In the genomic region with DNA sequence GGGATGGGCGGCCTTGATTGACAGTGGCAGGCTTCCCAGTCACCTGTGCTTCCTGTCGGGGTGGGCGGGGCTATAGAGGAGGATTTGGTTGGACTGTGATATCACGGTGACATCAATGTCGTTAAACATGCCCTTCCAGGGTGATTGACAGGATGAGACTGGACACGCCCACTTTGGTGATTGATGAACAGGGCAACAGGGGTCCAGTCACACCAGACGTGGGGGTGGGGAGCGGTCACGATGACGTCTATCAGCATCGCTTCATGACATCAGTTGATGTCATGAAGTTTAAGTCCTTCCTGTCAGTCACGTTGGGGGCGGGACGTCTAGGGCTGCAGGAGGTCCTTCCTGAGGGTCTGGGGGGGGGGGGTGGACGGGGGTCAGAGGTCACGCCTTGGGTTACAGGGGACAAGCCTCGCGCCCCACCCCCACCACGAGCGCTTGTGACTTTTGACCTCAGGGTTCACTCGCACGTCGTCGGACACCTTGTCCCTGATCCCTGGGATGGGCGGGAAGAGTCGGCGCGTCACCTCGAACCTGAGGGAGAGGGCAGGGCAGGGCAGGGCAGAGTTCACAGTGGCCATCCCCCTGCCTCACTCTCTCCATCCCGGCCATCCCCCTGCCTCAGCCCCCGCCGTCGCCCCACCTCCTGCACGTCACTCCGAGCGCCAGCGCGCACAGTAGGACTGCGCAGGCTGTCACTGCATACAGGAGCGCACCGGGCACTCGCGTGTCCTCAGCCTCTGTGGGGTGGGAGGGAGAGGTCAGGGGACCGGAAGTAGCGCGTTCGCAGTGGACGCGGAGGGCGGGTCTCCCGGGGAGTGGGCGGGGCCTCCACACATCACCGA, we compare ENCODE assay signal across 9 mouse cellular contexts. TPM values are rescaled to one million over a fixed set of nuclear protein-coding genes. Genes with fewer than 3 reads are reported as not detected.
DNase-seq lines count a peak whose midpoint lies in the region; ATAC-seq and TF ChIP-seq lines count a peak whose summit lies in the region.
"Had no signal": no experiment of that assay in that cellular context is flagged by ENCODE, and none has a peak within 500 bp of the region (broad histone marks: within the 10 kb centered on the region; RNA-seq: fewer than 3 reads in every experiment).

No protein-coding gene starts in this region.

- H3K4me1 ChIP-seq in lung, embryonic 16.5 days (replicated peaks; ENCODE audit: control insufficient read depth, insufficient read depth, low read length): no peaks in the 10 kb centered on the region
- no peaks in the 10 kb centered on the region for H3K4me1 ChIP-seq in embryonic fibroblast, embryonic 13.5 days (ENCODE audit: control insufficient read depth, insufficient read depth, low read length)
- H3K4me1 ChIP-seq in kidney, embryonic 14.5 days (ENCODE audit: control insufficient read depth, insufficient read depth, low read length): no peaks in the 10 kb centered on the region
- peaks cover 17% of the 10 kb centered on the region; the same call in 1 of the 2 replicates for H3K4me1 ChIP-seq in liver, postnatal 0 days (ENCODE audit: insufficient read depth)
- peaks cover 15% of the 10 kb centered on the region for H3K4me1 ChIP-seq in testis, adult 2 months (ENCODE audit: control insufficient read depth, insufficient read depth, low read length)

- TF ChIP-seq POLR2A in embryonic fibroblast, embryonic 13.5 days (IDR thresholded peaks at IDR 0.05; ENCODE audit: low read depth, low read length): 0 out of 2 replicates have a peak, but pooled peaks have one; percentile 12
- peak; percentile 51 for TF ChIP-seq POLR2A in testis, adult 2 months (IDR thresholded peaks at IDR 0.05; ENCODE audit: control insufficient read depth, low read depth, low read length)

- H3K9me3 ChIP-seq in lung, embryonic 16.5 days (ENCODE audit: control insufficient read depth, low read length): peaks cover 7% of the 10 kb centered on the region
- no peaks in the 10 kb centered on the region for H3K9me3 ChIP-seq in kidney, embryonic 14.5 days (ENCODE audit: control insufficient read depth, low read length)
- H3K9me3 ChIP-seq in liver, postnatal 0 days (ENCODE audit: low read length): peaks cover 8% of the 10 kb centered on the region; the same call in 1 of the 2 replicates

- no peaks in the 10 kb centered on the region for H3K36me3 ChIP-seq in lung, embryonic 16.5 days (ENCODE audit: control insufficient read depth, insufficient read depth, low read length)
- H3K36me3 ChIP-seq in kidney, embryonic 14.5 days (ENCODE audit: control insufficient read depth, insufficient read depth, low read length): no peaks in the 10 kb centered on the region
- no peaks in the 10 kb centered on the region for H3K36me3 ChIP-seq in liver, postnatal 0 days (replicated peaks; ENCODE audit: insufficient read depth, low read length)
- no peaks in the 10 kb centered on the region for H3K36me3 ChIP-seq in testis, adult 2 months (ENCODE audit: control insufficient read depth, insufficient read depth, low read length)

- WGBS in lung, embryonic 16.5 days: 35% methylated on average over 49 of the region's 53 CpGs
- WGBS in kidney, embryonic 14.5 days: 32% methylated on average over 51 of the region's 53 CpGs
- 48% methylated on average over 43 of the region's 53 CpGs for WGBS in liver, postnatal 0 days (ENCODE audit: insufficient replicate concordance)

- H3K4me3 ChIP-seq in lung, embryonic 16.5 days (ENCODE audit: low read length): peak overlapping the region; percentile 63
- no peak overlapping the region for H3K4me3 ChIP-seq in embryonic fibroblast, embryonic 13.5 days (ENCODE audit: insufficient read depth, low read length)
- peak overlapping the region; percentile 61 for H3K4me3 ChIP-seq in kidney, embryonic 14.5 days (ENCODE audit: low read length)
- peak overlapping the region; percentile 46; the same call in 1 of the 2 replicates for H3K4me3 ChIP-seq in liver, postnatal 0 days (ENCODE audit: low read depth, low read length)
- H3K4me3 ChIP-seq in testis, adult 2 months (ENCODE audit: control insufficient read depth, low read depth, low read length): peak overlapping the region; percentile 73

- TF ChIP-seq CTCF in embryonic fibroblast, embryonic 13.5 days (IDR thresholded peaks at IDR 0.05; ENCODE audit: borderline replicate concordance, insufficient read depth, low read length): no peak
- no peak for TF ChIP-seq CTCF in liver, postnatal 0 days (IDR thresholded peaks at IDR 0.05; ENCODE audit: low read depth)
- TF ChIP-seq CTCF in testis, adult 2 months (IDR thresholded peaks at IDR 0.05; ENCODE audit: control insufficient read depth, insufficient read depth, insufficient replicate concordance, low read depth, low read length): no peak

- TF ChIP-seq EP300 in liver, postnatal 0 days (IDR thresholded peaks at IDR 0.05; ENCODE audit: low read depth): no peak

- H3K9ac ChIP-seq in lung, embryonic 16.5 days (ENCODE audit: low read length): 0 out of 2 replicates have a peak overlapping the region, but pooled peaks have one; percentile 26
- H3K9ac ChIP-seq in kidney, embryonic 14.5 days (ENCODE audit: low read depth, low read length): no peak overlapping the region; the same call in 1 of the 2 replicates
- no peak overlapping the region for H3K9ac ChIP-seq in liver, postnatal 0 days (replicated peaks)

- peak overlapping the region; percentile 75 for H3K4me2 ChIP-seq in lung, embryonic 16.5 days (ENCODE audit: low read depth, low read length)
- H3K4me2 ChIP-seq in kidney, embryonic 14.5 days (replicated peaks; ENCODE audit: low read depth, low read length): peak overlapping the region; percentile 59
- peak overlapping the region; percentile 65 for H3K4me2 ChIP-seq in liver, postnatal 0 days (ENCODE audit: low read depth, low read length)

- DNase-seq in CD4-positive, CD25-positive, alpha-beta regulatory T cell, adult 2 months (ENCODE audit: low read depth, low spot score): peak; percentile 48
- DNase-seq in lung, postnatal 36 days: no peak
- peak; percentile 35 for DNase-seq in liver, postnatal 0 days

- H3K27ac ChIP-seq in lung, embryonic 16.5 days (ENCODE audit: low read length): no peak overlapping the region
- H3K27ac ChIP-seq in embryonic fibroblast, embryonic 13.5 days (ENCODE audit: insufficient read depth, low read length): no peak overlapping the region
- no peak overlapping the region for H3K27ac ChIP-seq in kidney, embryonic 14.5 days (ENCODE audit: low read depth, low read length)
- H3K27ac ChIP-seq in liver, postnatal 0 days (ENCODE audit: low read depth): no peak overlapping the region
- H3K27ac ChIP-seq in testis, adult 2 months (ENCODE audit: control insufficient read depth, insufficient read depth, low read depth, low read length): no peak overlapping the region; the same call in 1 of the 2 replicates

- no peaks in the 10 kb centered on the region for H3K27me3 ChIP-seq in lung, embryonic 16.5 days (ENCODE audit: control insufficient read depth, insufficient read depth, low read depth, low read length)
- no peaks in the 10 kb centered on the region for H3K27me3 ChIP-seq in kidney, embryonic 14.5 days (ENCODE audit: control insufficient read depth, insufficient read depth, low read length)
- H3K27me3 ChIP-seq in liver, postnatal 0 days (ENCODE audit: insufficient read depth, low read length): no peaks in the 10 kb centered on the region
- no peaks in the 10 kb centered on the region for H3K27me3 ChIP-seq in testis, adult 2 months (ENCODE audit: control insufficient read depth, insufficient read depth, low read length)

- ATAC-seq in CD4-positive, CD25-positive, alpha-beta regulatory T cell, adult 4 months: no peak
- peak; percentile 4 for ATAC-seq in lung, embryonic 16.5 days (ENCODE audit: low read depth)
- ATAC-seq in kidney, embryonic 14.5 days (ENCODE audit: low FRiP score, low TSS enrichment): peak; percentile 18
- no peak for ATAC-seq in liver, postnatal 0 days

RNA-seq across cellular contexts. Expression of a gene that starts 3.3 kb away (rescaled TPM):
- polyA plus RNA-seq in CD4-positive, CD25-positive, alpha-beta regulatory T cell, adult 4 months (2017; shearing (Covaris generic)): 1 to 10 TPM; 2.2 TPM
- 31.0 and 33.4 TPM in 2 replicates for polyA plus RNA-seq in lung, embryonic 16.5 days (2015; fragmentation: Nextera tagmentation; extraction: Ambion mirVana)
- polyA plus RNA-seq in embryonic fibroblast, embryonic 13.5 days (2011; ENCODE audit: insufficient read length, low read depth, missing spikeins): 15.4 and 22.2 TPM in 2 replicates
- 32.9 and 36.8 TPM in 2 replicates for polyA plus RNA-seq in kidney, embryonic 14.5 days (2014; fragmentation: Nextera tagmentation; extraction: Ambion mirVana)
- 11.6 and 13.0 TPM in 2 replicates for polyA plus RNA-seq in liver, postnatal 0 days (2015; fragmentation: Nextera tagmentation; extraction: Ambion mirVana)
- polyA plus RNA-seq in testis, adult 2 months (2012; rRNA removed): 42.2 and 44.3 TPM in 2 replicates

RNA-seq across cellular contexts. Expression of a gene that starts 41.2 kb away (rescaled TPM):
- polyA plus RNA-seq in CD4-positive, CD25-positive, alpha-beta regulatory T cell, adult 4 months (2017; shearing (Covaris generic)): not detected
- polyA plus RNA-seq in lung, embryonic 16.5 days (2015; fragmentation: Nextera tagmentation; extraction: Ambion mirVana): not detected in 2 replicates
- polyA plus RNA-seq in embryonic fibroblast, embryonic 13.5 days (2011; ENCODE audit: insufficient read length, low read depth, missing spikeins): not detected in 2 replicates
- not detected in 2 replicates for polyA plus RNA-seq in kidney, embryonic 14.5 days (2014; fragmentation: Nextera tagmentation; extraction: Ambion mirVana)
- not detected in 2 replicates for polyA plus RNA-seq in liver, postnatal 0 days (2015; fragmentation: Nextera tagmentation; extraction: Ambion mirVana)
- polyA plus RNA-seq in testis, adult 2 months (2012; rRNA removed): not detected in 2 replicates
- polyA plus RNA-seq: gonadal fat pad, adult 2 months had no signal

RNA-seq across cellular contexts. Expression of a gene that starts 48.8 kb away (rescaled TPM):
- polyA plus RNA-seq in CD4-positive, CD25-positive, alpha-beta regulatory T cell, adult 4 months (2017; shearing (Covaris generic)): under 1 TPM in 1 of 2 experiments, not detected in 1; 0.20 TPM
- polyA plus RNA-seq in lung, embryonic 16.5 days (2015; fragmentation: Nextera tagmentation; extraction: Ambion mirVana): 0.10 and 0.15 TPM in 2 replicates
- polyA plus RNA-seq in embryonic fibroblast, embryonic 13.5 days (2011; ENCODE audit: insufficient read length, low read depth, missing spikeins): not detected in 2 replicates
- polyA plus RNA-seq in kidney, embryonic 14.5 days (2014; fragmentation: Nextera tagmentation; extraction: Ambion mirVana): 0.23 and 0.28 TPM in 2 replicates
- polyA plus RNA-seq in liver, postnatal 0 days (2015; fragmentation: Nextera tagmentation; extraction: Ambion mirVana): 0.07 TPM in 1 of 2 replicates, not detected in the other
- 0.66 and 1.1 TPM in 2 replicates for polyA plus RNA-seq in testis, adult 2 months (2012; rRNA removed)

Comparison
In these comparisons a context has a peak if more than half of its experiments do, and no peak if none do; other contexts are left out.
1. ATAC-seq: peak in lung, embryonic 16.5 days (single experiment) and kidney, embryonic 14.5 days (single experiment); none in CD4-positive, CD25-positive, alpha-beta regulatory T cell, adult 4 months (single experiment) and liver, postnatal 0 days (single experiment).
2. Peak in every context shown above with its lines, with median percentiles within 50 percentile points of each other: H3K4me2 ChIP-seq.